Mouse (Mus musculus): ENCODE measurements around the gene G6pdx. TPM values are rescaled to one million over a fixed set of nuclear protein-coding genes. Genes with fewer than 3 reads are reported as not detected.

Gene G6pdx
- 31.8 and 34.5 TPM in 2 replicates for polyA plus RNA-seq (2015; fragmentation: Nextera tagmentation; extraction: Ambion mirVana)

DNA sequence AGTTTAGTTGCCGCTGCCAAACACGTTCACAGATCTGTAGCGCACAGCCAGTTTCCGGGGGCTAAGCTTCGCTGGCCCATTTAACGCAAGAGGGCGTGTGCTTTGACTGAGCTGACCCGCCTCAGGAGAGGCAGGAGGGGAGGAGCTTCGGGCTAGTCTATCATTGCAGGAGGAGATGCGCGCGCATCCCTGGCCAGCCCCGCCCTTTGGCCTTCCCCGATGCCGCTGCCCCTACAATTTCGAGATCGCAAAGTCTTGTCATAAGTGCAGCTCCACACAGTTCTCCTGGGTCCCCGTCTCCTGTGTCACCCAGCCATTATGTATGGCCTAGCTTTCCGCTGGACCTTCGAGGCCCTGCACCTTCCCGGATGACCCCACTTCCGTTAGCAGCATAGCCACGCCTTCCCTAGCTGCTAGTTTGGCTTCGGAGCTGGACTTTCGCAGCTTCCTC is at the start of gene G6pdx:
Gene G6pdx, minus strand, starts transcription at position 369 of the 451 bp plus-strand sequence.
- no peaks in the 10 kb centered on the region for H3K9me3 ChIP-seq (replicated peaks; ENCODE audit: low read length)
- peak; percentile 85 for ATAC-seq (replicated peaks; ENCODE audit: low FRiP score, low read depth)
- peak; percentile 57 for TF ChIP-seq CTCF (IDR thresholded peaks at IDR 0.05; ENCODE audit: low read depth)
- peak; percentile 94 for DNase-seq (ENCODE audit: low spot score)
- WGBS: 29% methylated on average over 25 of the region's 25 CpGs
- no peaks in the 10 kb centered on the region for H3K27me3 ChIP-seq (ENCODE audit: insufficient read depth, low read length)
- peak within 1 kb of the TSS; percentile 61 for H3K4me2 ChIP-seq (ENCODE audit: low read length)
- peak within 1 kb of the TSS; percentile 90 for H3K27ac ChIP-seq
- H3K4me1 ChIP-seq (replicated peaks; ENCODE audit: insufficient read depth, low read length): peaks cover 3% of the 10 kb centered on the region; the same call in 1 of the 2 replicates
- H3K4me3 ChIP-seq (replicated peaks; ENCODE audit: low read depth, low read length): peak within 1 kb of the TSS; percentile 53
- H3K36me3 ChIP-seq (ENCODE audit: insufficient read depth, low read length): no peaks in the 10 kb centered on the region
- peak within 1 kb of the TSS; percentile 63 for H3K9ac ChIP-seq (ENCODE audit: low read depth, low read length)

DNA sequence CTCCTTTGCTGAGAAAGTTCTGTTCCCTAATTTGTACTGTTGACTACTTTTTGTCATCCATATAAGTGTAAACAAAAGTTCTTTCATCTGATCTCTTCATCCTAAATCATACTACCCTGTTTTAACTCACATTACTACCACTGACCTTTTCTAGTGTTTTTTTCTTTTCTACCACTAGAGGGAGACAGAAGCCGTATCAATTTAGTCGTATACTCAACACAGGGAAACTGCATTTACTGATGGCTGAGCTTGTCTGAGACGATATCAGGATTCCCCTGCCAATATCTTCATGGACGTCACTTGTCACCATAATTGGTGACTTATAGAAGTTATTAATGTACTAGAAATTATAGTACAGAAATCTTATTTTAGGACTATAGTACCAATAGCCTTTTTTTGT is 23.8 kb upstream of the G6pdx start:
- WGBS: 14% methylated on average over 4 of the region's 4 CpGs
- Histone ChIP-seq H3K4me1 (replicated peaks; ENCODE audit: insufficient read depth, low read length) (no peaks in the 10 kb centered on the region), H3K27me3 (ENCODE audit: insufficient read depth, low read length) (no peaks in the 10 kb centered on the region), H3K27ac (no peak overlapping the region), H3K36me3 (ENCODE audit: insufficient read depth, low read length) (peaks cover 7% of the 10 kb centered on the region; the same call in 1 of the 2 replicates), H3K9me3 (replicated peaks; ENCODE audit: low read length) (no peaks in the 10 kb centered on the region), H3K4me3 (replicated peaks; ENCODE audit: low read depth, low read length) (no peak overlapping the region), H3K4me2 (ENCODE audit: low read length) (no peak overlapping the region), H3K9ac (ENCODE audit: low read depth, low read length) (no peak overlapping the region)
- ATAC-seq (replicated peaks; ENCODE audit: low FRiP score, low read depth) (no peak), DNase-seq (ENCODE audit: low spot score) (peak; percentile 67)
- peak; percentile 76 for TF ChIP-seq CTCF (IDR thresholded peaks at IDR 0.05; ENCODE audit: low read depth)

GRCm38 (mm10) chrX:74451157-74451912 is 22.3 kb upstream of the G6pdx start:
- WGBS: 78% methylated on average over 4 of the region's 4 CpGs

GRCm38 (mm10) chrX:74429290-74429821 is 362 bp upstream of the G6pdx start:
- no peaks in the 10 kb centered on the region for H3K36me3 ChIP-seq (ENCODE audit: insufficient read depth, low read length)
- TF ChIP-seq CTCF (IDR thresholded peaks at IDR 0.05; ENCODE audit: low read depth): no peak
- DNase-seq (ENCODE audit: low spot score) (peak; percentile 88), ATAC-seq (replicated peaks; ENCODE audit: low FRiP score, low read depth) (peak; percentile 74)
- H3K27ac ChIP-seq: peak overlapping the region; percentile 90
- WGBS: 29% methylated on average over 22 of the region's 22 CpGs
- H3K27me3 ChIP-seq (ENCODE audit: insufficient read depth, low read length): no peaks in the 10 kb centered on the region
- H3K4me2 ChIP-seq (ENCODE audit: low read length): peak overlapping the region; percentile 61
- peaks cover 3% of the 10 kb centered on the region; the same call in 1 of the 2 replicates for H3K4me1 ChIP-seq (replicated peaks; ENCODE audit: insufficient read depth, low read length)
- no peaks in the 10 kb centered on the region for H3K9me3 ChIP-seq (replicated peaks; ENCODE audit: low read length)
- peak overlapping the region; percentile 63 for H3K9ac ChIP-seq (ENCODE audit: low read depth, low read length)
- H3K4me3 ChIP-seq (replicated peaks; ENCODE audit: low read depth, low read length): peak overlapping the region; percentile 53

More at GRCm38 (mm10) chrX:74451157-74451912, 22.3 kb upstream of the G6pdx start:
- Histone ChIP-seq H3K9ac (ENCODE audit: low read depth, low read length) (no peak overlapping the region), H3K4me1 (replicated peaks; ENCODE audit: insufficient read depth, low read length) (no peaks in the 10 kb centered on the region), H3K4me3 (replicated peaks; ENCODE audit: low read depth, low read length) (no peak overlapping the region), H3K4me2 (ENCODE audit: low read length) (no peak overlapping the region), H3K9me3 (replicated peaks; ENCODE audit: low read length) (no peaks in the 10 kb centered on the region), H3K36me3 (ENCODE audit: insufficient read depth, low read length) (peaks cover 8% of the 10 kb centered on the region), H3K27me3 (ENCODE audit: insufficient read depth, low read length) (no peaks in the 10 kb centered on the region), H3K27ac (no peak overlapping the region)
- DNase-seq (ENCODE audit: low spot score) (no peak), ATAC-seq (replicated peaks; ENCODE audit: low FRiP score, low read depth) (no peak)
- no peak for TF ChIP-seq CTCF (IDR thresholded peaks at IDR 0.05; ENCODE audit: low read depth)

GRCm38 (mm10) chrX:74428146-74428825 is 708 bp downstream of the G6pdx start:
- no peaks in the 10 kb centered on the region for H3K36me3 ChIP-seq (ENCODE audit: insufficient read depth, low read length)
- H3K27ac ChIP-seq: peak overlapping the region; percentile 90; the same call in 1 of the 2 replicates
- peak; percentile 7; the same call in 1 of the 2 replicates for ATAC-seq (replicated peaks; ENCODE audit: low FRiP score, low read depth)
- H3K9ac ChIP-seq (ENCODE audit: low read depth, low read length): peak overlapping the region; percentile 52; the same call in 1 of the 2 replicates
- H3K4me1 ChIP-seq (replicated peaks; ENCODE audit: insufficient read depth, low read length): peaks cover 3% of the 10 kb centered on the region; the same call in 1 of the 2 replicates
- WGBS: 34% methylated on average over 35 of the region's 35 CpGs
- H3K4me3 ChIP-seq (replicated peaks; ENCODE audit: low read depth, low read length): peak overlapping the region; percentile 53
- peak overlapping the region; percentile 61 for H3K4me2 ChIP-seq (ENCODE audit: low read length)
- TF ChIP-seq CTCF (IDR thresholded peaks at IDR 0.05; ENCODE audit: low read depth): no peak
- H3K9me3 ChIP-seq (replicated peaks; ENCODE audit: low read length): no peaks in the 10 kb centered on the region
- peak; percentile 3 for DNase-seq (ENCODE audit: low spot score)
- H3K27me3 ChIP-seq (ENCODE audit: insufficient read depth, low read length): no peaks in the 10 kb centered on the region

GRCm38 (mm10) chrX:74427116-74427515 is 1.9 kb downstream of the G6pdx start:
- no peak overlapping the region for H3K4me2 ChIP-seq (ENCODE audit: low read length)
- WGBS: 75% methylated on average over 3 of the region's 3 CpGs
- DNase-seq (ENCODE audit: low spot score) (no peak), ATAC-seq (replicated peaks; ENCODE audit: low FRiP score, low read depth) (no peak)
- H3K36me3 ChIP-seq (ENCODE audit: insufficient read depth, low read length): no peaks in the 10 kb centered on the region
- H3K27me3 ChIP-seq (ENCODE audit: insufficient read depth, low read length): no peaks in the 10 kb centered on the region
- no peak for TF ChIP-seq CTCF (IDR thresholded peaks at IDR 0.05; ENCODE audit: low read depth)
- H3K27ac ChIP-seq: no peak overlapping the region
- no peak overlapping the region for H3K9ac ChIP-seq (ENCODE audit: low read depth, low read length)
- H3K4me3 ChIP-seq (replicated peaks; ENCODE audit: low read depth, low read length): no peak overlapping the region
- H3K9me3 ChIP-seq (replicated peaks; ENCODE audit: low read length): no peaks in the 10 kb centered on the region
- peaks cover 3% of the 10 kb centered on the region; the same call in 1 of the 2 replicates for H3K4me1 ChIP-seq (replicated peaks; ENCODE audit: insufficient read depth, low read length)
